ENCODE assay signal across 26 mouse cellular contexts in genomic region chr11:118095004-118095403, GRCm38 (mm10).
"Had no signal": no experiment of that assay in that cellular context is flagged by ENCODE, and none has a peak within 500 bp of the region (broad histone marks: within the 10 kb centered on the region; RNA-seq: fewer than 3 reads in every experiment).

No protein-coding gene starts in this region.

- H3K9ac ChIP-seq: heart, embryonic 12.5 days; hindbrain, embryonic 12.5 days; hindbrain, embryonic 14.5 days; kidney, embryonic 15.5 days; limb, embryonic 13.5 days; limb, embryonic 15.5 days; liver, embryonic 12.5 days; liver, embryonic 14.5 days had no signal

- H3K4me2 ChIP-seq: heart, embryonic 12.5 days; hindbrain, embryonic 12.5 days; hindbrain, embryonic 14.5 days; kidney, embryonic 15.5 days; limb, embryonic 13.5 days; limb, embryonic 15.5 days; liver, embryonic 12.5 days had no signal

- H3K27me3 ChIP-seq: hindbrain, embryonic 12.5 days; kidney, embryonic 15.5 days; limb, embryonic 13.5 days; limb, embryonic 15.5 days had no signal

- H3K36me3 ChIP-seq: heart, embryonic 10.5 days; heart, embryonic 12.5 days; hindbrain, embryonic 10.5 days; hindbrain, embryonic 12.5 days; kidney, embryonic 15.5 days; limb, embryonic 13.5 days; limb, embryonic 15.5 days; liver, embryonic 12.5 days had no signal

- H3K27ac ChIP-seq: gastrocnemius, adult 2 months; heart, embryonic 10.5 days; hindbrain, embryonic 10.5 days; hindbrain, embryonic 12.5 days; hindbrain, embryonic 14.5 days; kidney, embryonic 15.5 days; kidney, postnatal 0 days; limb, embryonic 13.5 days; limb, embryonic 15.5 days; liver, embryonic 12.5 days; liver, embryonic 14.5 days had no signal

- ATAC-seq: hindbrain, embryonic 16.5 days; inflammation-experienced regulatory T-cells, adult 6 months; intestine, embryonic 16.5 days; liver, embryonic 12.5 days had no signal

- H3K9me3 ChIP-seq: limb, embryonic 15.5 days; liver, embryonic 12.5 days had no signal

- DNase-seq: gastrocnemius, adult 2 months; gastrocnemius, postnatal 14 days; gastrocnemius, postnatal 36 days; heart, adult 18-20 months; heart, postnatal 10 days; kidney, adult 11 months; kidney, adult 2 months; kidney, adult 9 months; kidney, postnatal 14 days; kidney, postnatal 36 days; layer of hippocampus, adult 9-11 months; layer of hippocampus, postnatal 36 days had no signal

- H3K4me3 ChIP-seq: gastrocnemius, adult 2 months; heart, embryonic 10.5 days; heart, embryonic 12.5 days; hindbrain, embryonic 10.5 days; hindbrain, embryonic 12.5 days; kidney, embryonic 15.5 days; limb, embryonic 13.5 days; limb, embryonic 15.5 days; liver, embryonic 12.5 days had no signal

- H3K4me1 ChIP-seq: hindbrain, embryonic 12.5 days; limb, embryonic 13.5 days; limb, embryonic 15.5 days; liver, embryonic 12.5 days had no signal
